Mouse (Mus musculus) spleen, postnatal 10 days (tissue): ENCODE results near the gene Pagr1b.

Experiments
- DNase-seq, 2 experiments: peaks; one replicate each; pipeline ENCODE4 v3.0.0; 2021 to 2022; ENCODE audit warnings: low spot score in 2 of 2

Pagr1b gene

GRCm38 (mm10) chr7:126999568-126999967, 16.7 kb downstream of the Pagr1b start:
- no peak for DNase-seq

GRCm38 (mm10) chr7:126996449-126996848, 19.8 kb downstream of the Pagr1b start:
- DNase-seq = peak in 1 of 2 experiments; percentile 31

GRCm38 (mm10) chr7:126988816-126989215, 27.5 kb downstream of the Pagr1b start:
- no peak for DNase-seq

- no peak for DNase-seq
Observed at GRCm38 (mm10) chr7:126986319-126986718, 30.0 kb downstream of the Pagr1b start.

- no peak for DNase-seq
Observed at GRCm38 (mm10) chr7:126984667-126985444, 31.4 kb downstream of the Pagr1b start.

- DNase-seq = no peak
Observed at GRCm38 (mm10) chr7:126983113-126983512, 33.2 kb downstream of the Pagr1b start.

- no peak for DNase-seq
Observed at GRCm38 (mm10) chr7:126982054-126982453, 34.2 kb downstream of the Pagr1b start.

- DNase-seq = no peak
Observed at GRCm38 (mm10) chr7:126981601-126982000, 34.7 kb downstream of the Pagr1b start.

- no peak for DNase-seq
Observed at GRCm38 (mm10) chr7:126978841-126979240, 37.4 kb downstream of the Pagr1b start.

- peak in 1 of 2 experiments; percentile 49 for DNase-seq
Observed at GRCm38 (mm10) chr7:126976878-126977459, 39.3 kb downstream of the Pagr1b start.

- peak; percentile 95 to 98 for DNase-seq
Observed at GRCm38 (mm10) chr7:126975950-126976866, 40.1 kb downstream of the Pagr1b start, which contains the start of gene Cdiptos. TSS of gene Cdiptos (minus strand) at chr7:126976098.

- no peak for DNase-seq
Observed at GRCm38 (mm10) chr7:126975893-126975949, 40.6 kb downstream of the Pagr1b start, which contains the start of gene Cdipt. TSS of gene Cdipt (plus strand) at chr7:126975914.

GRCm38 (mm10) chr7:126975493-126975892, 40.8 kb downstream of the Pagr1b start:
- DNase-seq = no peak

- DNase-seq = no peak
Observed at GRCm38 (mm10) chr7:126967361-126967760, 48.9 kb downstream of the Pagr1b start.

- DNase-seq = no peak
Observed at GRCm38 (mm10) chr7:126965568-126965967, 50.7 kb downstream of the Pagr1b start.

- peak in 1 of 2 experiments; percentile 43 for DNase-seq
Observed at GRCm38 (mm10) chr7:126963548-126964286, 52.6 kb downstream of the Pagr1b start.

GRCm38 (mm10) chr7:126961965-126962364, 54.3 kb downstream of the Pagr1b start:
- DNase-seq = no peak

- DNase-seq = no peak
Observed at GRCm38 (mm10) chr7:126961095-126961494, 55.2 kb downstream of the Pagr1b start.

GRCm38 (mm10) chr7:126959780-126960179, 56.5 kb downstream of the Pagr1b start:
- no peak for DNase-seq

- no peak for DNase-seq
Observed at GRCm38 (mm10) chr7:126955125-126955524, 61.2 kb downstream of the Pagr1b start.

GRCm38 (mm10) chr7:126952646-126953045, 63.6 kb downstream of the Pagr1b start:
- no peak for DNase-seq

GRCm38 (mm10) chr7:126951741-126952140, 64.5 kb downstream of the Pagr1b start:
- no peak for DNase-seq
